Mouse (Mus musculus) small intestine, adult 2 months (tissue): ENCODE results near the gene Scn2a. TPM values are rescaled to one million over a fixed set of nuclear protein-coding genes. Genes with fewer than 3 reads are reported as not detected.

ENCODE experiments used
- H3K27ac ChIP-seq: fragments of 200-500 bp; 2 replicates; pipeline ENCODE4 v1.5.1; 2012; ENCODE audit warnings: low read depth, low read length, control low read depth, inconsistent platforms; ENCODE audit not compliant: insufficient read depth
- H3K27me3 ChIP-seq: fragments of 200-500 bp; 2 replicates; pipeline ENCODE4 v1.6.1; 2012; ENCODE audit warnings: mild to moderate bottlenecking, moderate library complexity, low read length, inconsistent platforms; ENCODE audit not compliant: control insufficient read depth, insufficient read depth
- H3K36me3 ChIP-seq: fragments of 200-500 bp; 2 replicates; pipeline ENCODE4 v1.6.1; 2012; ENCODE audit warnings: mild to moderate bottlenecking, low read length, control low read depth, inconsistent platforms; ENCODE audit not compliant: control insufficient read depth, insufficient read depth
- H3K4me1 ChIP-seq: fragments of 200-500 bp; 2 replicates; pipeline ENCODE4 v1.6.1; 2012; ENCODE audit warnings: low read length, inconsistent platforms, mixed read lengths; ENCODE audit not compliant: control insufficient read depth, insufficient read depth, insufficient read length
- H3K4me3 ChIP-seq: fragments of 200-500 bp; 2 replicates; pipeline ENCODE4 v1.5.1; 2012; ENCODE audit warnings: low read depth, mild to moderate bottlenecking, control low read depth, inconsistent platforms, low read length, moderate library complexity
- CTCF ChIP-seq: fragments of 200-500 bp; IDR thresholded peaks from 2 replicates; pipeline ENCODE4 v1.5.1; 2012; ENCODE audit warnings: low read depth, mild to moderate bottlenecking, control low read depth, inconsistent platforms, low read length, moderate library complexity, mixed read lengths; ENCODE audit not compliant: insufficient replicate concordance, insufficient read length; ENCODE audit errors: extremely low read depth
- POLR2A ChIP-seq: fragments of 200-500 bp; IDR thresholded peaks from 2 replicates; pipeline ENCODE4 v1.6.1; 2012; ENCODE audit warnings: low read depth, mild to moderate bottlenecking, control low read depth, inconsistent platforms, low read length, moderate library complexity
- WGBS: fragments of 180-500 bp; shearing (Covaris S2); methylation state at CpG from one replicate; pipeline ENCODE4 v1.1.7; 2018; 5-methylcytosine and 5-hydroxymethylcytosine counted together
- polyA plus RNA-seq: library from polyadenylated mRNA; depleted of rRNA; stranded (reverse); fragments of >200 nt; gene quantifications from 2 replicates; pipeline ENCODE4 v1.2.3, GENCODE M21; 2012

The Scn2a gene
- polyA plus RNA-seq, 1 experiment = 0.04 TPM

GRCm38 (mm10) chr2:65695061-65695460 is 74.5 kb downstream of the Scn2a start:
- no peak for TF ChIP-seq POLR2A
- no peak for TF ChIP-seq CTCF
- Histone ChIP-seq H3K4me1 (no peaks in the 10 kb centered on the region), H3K36me3 (no peaks in the 10 kb centered on the region), H3K4me3 (no peak overlapping the region), H3K27me3 (no peaks in the 10 kb centered on the region), H3K27ac (no peak overlapping the region)
- 80% methylated on average over 7 of the region's 7 CpGs for WGBS

GRCm38 (mm10) chr2:65700246-65700645 is 79.7 kb downstream of the Scn2a start:
- Histone ChIP-seq H3K36me3 (no peaks in the 10 kb centered on the region), H3K27ac (no peak overlapping the region), H3K4me1 (no peaks in the 10 kb centered on the region), H3K4me3 (no peak overlapping the region), H3K27me3 (no peaks in the 10 kb centered on the region)
- WGBS = 74% methylated on average over 1 of the region's 1 CpGs
- TF ChIP-seq CTCF (no peak), POLR2A (no peak)

- Histone ChIP-seq H3K27ac (no peak overlapping the region), H3K27me3 (no peaks in the 10 kb centered on the region), H3K4me1 (no peaks in the 10 kb centered on the region), H3K36me3 (no peaks in the 10 kb centered on the region), H3K4me3 (no peak overlapping the region)
- WGBS = 84% methylated on average over 3 of the region's 3 CpGs
- TF ChIP-seq CTCF = no peak
- TF ChIP-seq POLR2A = no peak
These were observed 80.6 kb downstream of the Scn2a start for GRCm38 (mm10) chr2:65701175-65701574.

GRCm38 (mm10) chr2:65722219-65722800 is 101.7 kb downstream of the Scn2a start:
- Histone ChIP-seq H3K27me3 (no peaks in the 10 kb centered on the region), H3K27ac (no peak overlapping the region), H3K4me3 (no peak overlapping the region), H3K4me1 (no peaks in the 10 kb centered on the region), H3K36me3 (no peaks in the 10 kb centered on the region)
- WGBS = 90% methylated on average over 6 of the region's 6 CpGs
- no peak for TF ChIP-seq CTCF
- no peak for TF ChIP-seq POLR2A

- no peaks in the 10 kb centered on the region for H3K27me3 ChIP-seq
- no peak overlapping the region for H3K27ac ChIP-seq
- H3K4me1 ChIP-seq = no peaks in the 10 kb centered on the region
- no peak overlapping the region for H3K4me3 ChIP-seq
- TF ChIP-seq POLR2A (no peak), CTCF (no peak)
- WGBS = 80% methylated on average over 5 of the region's 5 CpGs
- H3K36me3 ChIP-seq = no peaks in the 10 kb centered on the region
These were observed 124.8 kb downstream of the Scn2a start for GRCm38 (mm10) chr2:65745400-65745799.

GRCm38 (mm10) chr2:65782442-65782841 is 161.9 kb downstream of the Scn2a start:
- Histone ChIP-seq H3K36me3 (no peaks in the 10 kb centered on the region), H3K4me1 (no peaks in the 10 kb centered on the region), H3K27me3 (no peaks in the 10 kb centered on the region; the same call in 1 of the 2 replicates), H3K4me3 (no peak overlapping the region), H3K27ac (no peak overlapping the region)
- 72% methylated on average over 7 of the region's 7 CpGs for WGBS
- no peak for TF ChIP-seq CTCF
- no peak for TF ChIP-seq POLR2A

- Histone ChIP-seq H3K27ac (no peak overlapping the region), H3K27me3 (no peaks in the 10 kb centered on the region; the same call in 1 of the 2 replicates), H3K4me3 (no peak overlapping the region), H3K36me3 (no peaks in the 10 kb centered on the region), H3K4me1 (no peaks in the 10 kb centered on the region)
- WGBS = 56% methylated on average over 2 of the region's 2 CpGs
- no peak for TF ChIP-seq POLR2A
These were observed 162.8 kb downstream of the Scn2a start for GRCm38 (mm10) chr2:65783392-65783791.

GRCm38 (mm10) chr2:65792516-65792915 is 171.9 kb downstream of the Scn2a start:
- H3K4me3 ChIP-seq = no peak overlapping the region
- no peaks in the 10 kb centered on the region for H3K36me3 ChIP-seq
- H3K27me3 ChIP-seq = no peaks in the 10 kb centered on the region
- TF ChIP-seq CTCF (no peak), POLR2A (no peak)
- no peak overlapping the region for H3K27ac ChIP-seq
- no peaks in the 10 kb centered on the region for H3K4me1 ChIP-seq
- WGBS = 16% methylated on average over 3 of the region's 3 CpGs
